Mouse (Mus musculus) MEL (cell line): ENCODE results near the gene Dchs2. TPM values are rescaled to one million over a fixed set of nuclear protein-coding genes. Genes with fewer than 3 reads are reported as not detected.

Experiments
- DNase-seq: peaks from one replicate; pipeline ENCODE4 v3.0.0; 2011; ENCODE audit warnings: low read depth, low spot score
- H3K27ac ChIP-seq: 2 replicates; pipeline ENCODE4 v1.5.1; 2012; ENCODE audit warnings: low read depth, mild to moderate bottlenecking, control low read depth, low read length, moderate library complexity; ENCODE audit not compliant: control insufficient read depth
- H3K27me3 ChIP-seq, 2 experiments: fragments of 150-350 bp in 1 of 2; sonication (generic) in 1 of 2; 2 replicates each; pipeline ENCODE4 v1.6.1; 2012; ENCODE audit warnings: low read length in 2 of 2, mild to moderate bottlenecking in 2 of 2, improper control_type of control experiment in 1 of 2, moderate library complexity in 1 of 2; ENCODE audit not compliant: insufficient read depth in 2 of 2, control insufficient read depth in 1 of 2
- H3K36me3 ChIP-seq, 2 experiments: 2 replicates each; pipeline ENCODE4 v1.6.1; 2012 to 2014; ENCODE audit warnings: low read length in 2 of 2, improper control_type of control experiment in 1 of 2, inconsistent platforms in 1 of 2, mild to moderate bottlenecking in 1 of 2; ENCODE audit not compliant: insufficient read depth in 2 of 2, control insufficient read depth in 1 of 2
- H3K4me1 ChIP-seq, 2 experiments: fragments of 150-350 bp in 1 of 2; sonication (generic) in 1 of 2; 2 replicates each; pipeline ENCODE4 v1.6.1; 2012; ENCODE audit warnings: low read length in 2 of 2, improper control_type of control experiment in 1 of 2, mild to moderate bottlenecking in 1 of 2; ENCODE audit not compliant: insufficient read depth in 2 of 2, control insufficient read depth in 1 of 2
- H3K4me3 ChIP-seq, 2 experiments: fragments of 150-350 bp in 1 of 2; sonication (generic) in 1 of 2; 2 replicates each; pipeline ENCODE4 v1.5.1; 2012; ENCODE audit warnings: low read depth in 2 of 2, low read length in 2 of 2, mild to moderate bottlenecking in 2 of 2, moderate library complexity in 2 of 2, control low read depth in 1 of 2, improper control_type of control experiment in 1 of 2; ENCODE audit not compliant: control insufficient read depth in 1 of 2, insufficient read depth in 1 of 2
- H3K79me2 ChIP-seq: 2 replicates; pipeline ENCODE4 v1.6.1; 2012; ENCODE audit warnings: mild to moderate bottlenecking, low read length, moderate library complexity; ENCODE audit not compliant: control insufficient read depth, poor library complexity, insufficient read depth
- H3K9ac ChIP-seq: 2 replicates; pipeline ENCODE4 v1.6.1; 2012; ENCODE audit warnings: low read depth, mild to moderate bottlenecking, control low read depth, low read length, moderate library complexity; ENCODE audit not compliant: control insufficient read depth, poor library complexity, severe bottlenecking
- H3K9me3 ChIP-seq: fragments of 150-350 bp; sonication (generic); replicated peaks from 2 replicates; pipeline ENCODE4 v1.6.1; 2012; ENCODE audit warnings: mild to moderate bottlenecking, low read length, improper control_type of control experiment, moderate library complexity; ENCODE audit not compliant: insufficient read depth
- CHD2 ChIP-seq: IDR thresholded peaks from 2 replicates; pipeline ENCODE4 v1.6.1; 2011; ENCODE audit warnings: low read length, improper control_type of control experiment
- CTCF ChIP-seq, 3 experiments: IDR thresholded peaks in 2 of 3; conservative IDR thresholded peaks in 1 of 3; 2 replicates each; pipeline ENCODE4 v1.5.1; 2011 to 2012; ENCODE audit warnings: low read length in 3 of 3, low read depth in 2 of 3, mild to moderate bottlenecking in 2 of 3, improper control_type of control experiment in 1 of 3, inconsistent platforms in 1 of 3, mixed read lengths in 1 of 3, moderate library complexity in 1 of 3; ENCODE audit not compliant: control insufficient read depth in 1 of 3, insufficient read depth in 1 of 3, poor library complexity in 1 of 3, severe bottlenecking in 1 of 3
- ELF1 ChIP-seq: IDR thresholded peaks from 2 replicates; pipeline ENCODE4 v1.6.1; 2014; ENCODE audit warnings: low read depth, mild to moderate bottlenecking, inconsistent platforms, low read length, improper control_type of control experiment, moderate library complexity
- ETS1 ChIP-seq: IDR thresholded peaks from 2 replicates; pipeline ENCODE4 v1.6.1; 2012; ENCODE audit warnings: low read depth, mild to moderate bottlenecking, inconsistent platforms, low read length, improper control_type of control experiment, moderate library complexity
- GABPA ChIP-seq: IDR thresholded peaks from 2 replicates; pipeline ENCODE4 v1.6.1; 2012; ENCODE audit warnings: low read depth, mild to moderate bottlenecking, inconsistent platforms, low read length, improper control_type of control experiment, moderate library complexity
- HCFC1 ChIP-seq: IDR thresholded peaks from 2 replicates; pipeline ENCODE4 v1.6.1; 2012; ENCODE audit warnings: low read depth, mild to moderate bottlenecking, inconsistent platforms, low read length, improper control_type of control experiment, moderate library complexity
- MAFK ChIP-seq: IDR thresholded peaks from 2 replicates; pipeline ENCODE4 v1.6.1; 2011; ENCODE audit warnings: low read depth, mild to moderate bottlenecking, low read length, improper control_type of control experiment, borderline replicate concordance
- MAX ChIP-seq: IDR thresholded peaks from 2 replicates; pipeline ENCODE4 v1.6.1; 2011; ENCODE audit warnings: low read length, improper control_type of control experiment
- MAZ ChIP-seq: IDR thresholded peaks from 2 replicates; pipeline ENCODE4 v1.6.1; 2012; ENCODE audit warnings: low read depth, mild to moderate bottlenecking, inconsistent platforms, low read length, improper control_type of control experiment
- NELFE ChIP-seq: IDR thresholded peaks from 2 replicates; pipeline ENCODE4 v1.6.1; 2011; ENCODE audit warnings: low read depth, low read length, improper control_type of control experiment
- NRF1 ChIP-seq: IDR thresholded peaks from 2 replicates; pipeline ENCODE4 v1.6.1; 2014; ENCODE audit warnings: low read depth, mild to moderate bottlenecking, inconsistent platforms, low read length, improper control_type of control experiment, moderate library complexity; ENCODE audit not compliant: poor library complexity, insufficient read depth, severe bottlenecking
- POLR2AphosphoS5 ChIP-seq: IDR thresholded peaks from 2 replicates; pipeline ENCODE4 v1.6.1; 2012; ENCODE audit warnings: low read depth, borderline replicate concordance, mild to moderate bottlenecking, inconsistent platforms, low read length, moderate library complexity, mixed read lengths
- RAD21 ChIP-seq: IDR thresholded peaks from 2 replicates; pipeline ENCODE4 v1.6.1; 2011; ENCODE audit warnings: mild to moderate bottlenecking, low read depth, low read length, improper control_type of control experiment
- SIN3A ChIP-seq: IDR thresholded peaks from 2 replicates; pipeline ENCODE4 v1.6.1; 2012; ENCODE audit warnings: low read length, improper control_type of control experiment, inconsistent platforms
- SMC3 ChIP-seq: IDR thresholded peaks from 2 replicates; pipeline ENCODE4 v1.6.1; 2011; ENCODE audit warnings: low read depth, low read length, improper control_type of control experiment
- TBP ChIP-seq: IDR thresholded peaks from 2 replicates; pipeline ENCODE4 v1.8.0; 2011; ENCODE audit warnings: low read depth, low read length, improper control_type of control experiment
- USF2 ChIP-seq, 2 experiments: IDR thresholded peaks; 2 replicates each; pipeline ENCODE4 v1.6.1; 2011 to 2012; ENCODE audit warnings: improper control_type of control experiment in 2 of 2, low read length in 2 of 2, borderline replicate concordance in 1 of 2, inconsistent platforms in 1 of 2, low read depth in 1 of 2, mild to moderate bottlenecking in 1 of 2; ENCODE audit not compliant: insufficient read depth in 1 of 2
- ZMIZ1 ChIP-seq: IDR thresholded peaks from 2 replicates; pipeline ENCODE4 v1.6.1; 2012; ENCODE audit warnings: low read depth, mild to moderate bottlenecking, inconsistent platforms, low read length, improper control_type of control experiment, moderate library complexity
- polyA plus RNA-seq, 2 experiments: library from polyadenylated mRNA; stranded (reverse) in 1 of 2; unstranded in 1 of 2; fragments of >175 nt in 1 of 2; fragments of >200 nt in 1 of 2; gene quantifications; 2 replicates each; pipeline versions ENCODE4 v1.2.1 to v1.2.4; 2012; ENCODE audit warnings: low replicate concordance in 2 of 2, low read depth in 1 of 2; ENCODE audit not compliant: insufficient read length in 2 of 2, insufficient read depth in 1 of 2, missing spikeins in 1 of 2
- total RNA-seq: library from RNA; depleted of rRNA; stranded (reverse); fragments of 300-350 nt; gene quantifications from 2 replicates; pipeline ENCODE4 v1.2.3, GENCODE M21; 2012

Gene Dchs2
- total and polyA plus RNA-seq, 3 experiments = not detected

DNA sequence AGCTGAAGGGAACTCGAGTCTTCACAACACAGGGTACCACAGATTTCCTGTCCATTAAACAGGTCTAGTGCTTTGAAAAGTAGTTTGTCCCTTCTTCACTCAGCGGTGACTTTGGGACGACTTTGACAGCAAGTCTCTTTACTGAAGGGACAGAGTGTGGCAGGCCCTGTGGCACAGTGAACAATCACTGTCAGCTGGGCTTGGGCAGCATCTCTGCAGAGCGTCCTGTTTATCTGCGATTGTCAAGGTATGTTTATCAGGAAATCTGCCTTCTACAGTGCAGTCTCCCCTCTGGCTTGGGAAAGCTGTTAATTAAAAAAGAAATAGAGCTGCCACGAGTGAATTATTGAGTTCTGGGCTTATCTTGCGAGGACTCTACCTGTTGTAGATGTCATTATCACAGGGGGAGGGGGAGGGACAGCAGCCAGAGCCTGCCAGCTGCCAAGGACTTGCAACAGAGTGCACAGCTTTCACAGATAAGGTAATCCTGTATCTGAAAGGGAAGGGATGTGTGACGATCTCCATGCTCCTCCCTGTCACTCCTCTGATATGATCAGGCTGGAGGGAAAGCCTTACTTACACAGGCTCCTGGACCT lies 77.4 kb downstream of the Dchs2 start:
- H3K27ac ChIP-seq = no peak overlapping the region
- H3K4me1 ChIP-seq = no peaks in the 10 kb centered on the region
- no peaks in the 10 kb centered on the region for H3K27me3 ChIP-seq
- no peak for TF ChIP-seq CHD2
- DNase-seq = no peak
- no peaks in the 10 kb centered on the region for H3K36me3 ChIP-seq
- no peaks in the 10 kb centered on the region for H3K79me2 ChIP-seq
- no peaks in the 10 kb centered on the region for H3K9me3 ChIP-seq
- H3K4me3 ChIP-seq = no peak overlapping the region
- H3K9ac ChIP-seq = no peak overlapping the region

DNA sequence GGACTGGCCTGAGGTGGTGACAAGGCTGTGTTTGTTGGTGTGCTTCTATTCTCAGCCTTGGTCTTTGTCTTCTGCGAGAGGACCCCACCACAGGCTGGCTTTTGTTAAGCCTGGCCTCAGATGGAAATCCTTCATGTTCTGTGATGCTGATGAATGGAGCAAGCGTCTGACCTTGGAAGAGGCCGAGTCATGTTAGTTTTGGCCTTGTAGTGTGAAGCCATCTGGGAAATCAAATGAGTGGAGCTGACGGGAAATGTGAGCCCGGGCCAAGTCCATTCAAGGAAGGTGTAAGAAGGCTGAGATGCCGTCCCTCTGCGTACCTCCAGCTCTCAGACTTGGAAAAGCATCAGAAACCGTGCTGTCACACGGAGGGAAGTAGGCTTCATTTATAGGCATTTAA lies 81.9 kb downstream of the Dchs2 start:
- no peak overlapping the region for H3K27ac ChIP-seq
- no peaks in the 10 kb centered on the region for H3K79me2 ChIP-seq
- H3K9me3 ChIP-seq = no peaks in the 10 kb centered on the region
- no peaks in the 10 kb centered on the region for H3K36me3 ChIP-seq
- H3K4me1 ChIP-seq = no peaks in the 10 kb centered on the region
- H3K4me3 ChIP-seq = no peak overlapping the region
- DNase-seq = no peak
- H3K27me3 ChIP-seq = no peaks in the 10 kb centered on the region
- H3K9ac ChIP-seq = no peak overlapping the region
- TF ChIP-seq SIN3A = no peak
- TF ChIP-seq ETS1 = no peak
- no peak for TF ChIP-seq TBP
- no peak for TF ChIP-seq GABPA
- no peak for TF ChIP-seq ZMIZ1
- TF ChIP-seq MAZ = no peak
- no peak for TF ChIP-seq CTCF (IDR thresholded peaks at IDR 0.05 in 2 of 3, conservative IDR thresholded peaks at IDR 0.05 in 1 of 3; ENCODE audit: control insufficient read depth in 1 of 3, insufficient read depth in 1 of 3, low read depth in 2 of 3, low read length in 3 of 3, poor library complexity in 1 of 3, severe bottlenecking in 1 of 3)
- TF ChIP-seq RAD21 = no peak
- no peak for TF ChIP-seq MAX
- TF ChIP-seq NELFE = no peak
- TF ChIP-seq ELF1 = no peak
- no peak for TF ChIP-seq HCFC1
- no peak for TF ChIP-seq USF2 (IDR thresholded peaks at IDR 0.05; ENCODE audit: borderline replicate concordance in 1 of 2, insufficient read depth in 1 of 2, low read depth in 1 of 2, low read length in 2 of 2)
- TF ChIP-seq MAFK = no peak
- TF ChIP-seq NRF1 = no peak
- TF ChIP-seq POLR2AphosphoS5 = no peak
- TF ChIP-seq SMC3 = no peak
- TF ChIP-seq, all 39 proteins: peak for 0
